15 mouse cellular contexts compared by ENCODE assay signal in genomic region chr19:47167617-47168214, GRCm38 (mm10). TPM values are rescaled to one million over a fixed set of nuclear protein-coding genes. Genes with fewer than 3 reads are reported as not detected.
DNase-seq lines count a peak whose midpoint lies in the region; ATAC-seq and TF ChIP-seq lines count a peak whose summit lies in the region.
"Had no signal": no experiment of that assay in that cellular context is flagged by ENCODE, and none has a peak within 500 bp of the region (broad histone marks: within the 10 kb centered on the region; RNA-seq: fewer than 3 reads in every experiment).

No protein-coding gene starts in this region.

- H3K9me3 ChIP-seq in heart, embryonic 11.5 days (replicated peaks; ENCODE audit: control insufficient read depth, low read length), result no peaks in the 10 kb centered on the region
- H3K9me3 ChIP-seq in lung, postnatal 0 days (ENCODE audit: low read length), result no peaks in the 10 kb centered on the region
- H3K9me3 ChIP-seq in heart, postnatal 0 days (replicated peaks; ENCODE audit: control insufficient read depth, low read length), result no peaks in the 10 kb centered on the region
- no peaks in the 10 kb centered on the region for H3K9me3 ChIP-seq in stomach, embryonic 14.5 days (ENCODE audit: control insufficient read depth, low read depth, low read length)
- H3K9me3 ChIP-seq: neural tube, embryonic 13.5 days had no signal

- peaks cover 4% of the 10 kb centered on the region; the same call in 1 of the 2 replicates for H3K4me1 ChIP-seq in heart, embryonic 11.5 days (ENCODE audit: control insufficient read depth, insufficient read depth, low read length)
- H3K4me1 ChIP-seq in lung, postnatal 0 days (ENCODE audit: insufficient read depth, low read depth, low read length), result no peaks in the 10 kb centered on the region
- H3K4me1 ChIP-seq in heart, postnatal 0 days (ENCODE audit: control insufficient read depth, insufficient read depth), result no peaks in the 10 kb centered on the region
- 0 out of 2 replicates have a peak, but pooled peaks cover 3% of the 10 kb centered on the region for H3K4me1 ChIP-seq in stomach, embryonic 14.5 days (ENCODE audit: control insufficient read depth, insufficient read depth, low read length)
- H3K4me1 ChIP-seq: neural tube, embryonic 13.5 days had no signal

- peak overlapping the region; percentile 65 for H3K4me2 ChIP-seq in heart, embryonic 11.5 days
- no peak overlapping the region for H3K4me2 ChIP-seq in lung, postnatal 0 days (replicated peaks; ENCODE audit: low read depth, low read length)
- no peak overlapping the region for H3K4me2 ChIP-seq in heart, postnatal 0 days (ENCODE audit: low read depth, low read length)
- 0 out of 2 replicates have a peak overlapping the region, but pooled peaks have one; percentile 33 for H3K4me2 ChIP-seq in stomach, embryonic 14.5 days (replicated peaks; ENCODE audit: low read depth, low read length)

- ATAC-seq in heart, embryonic 11.5 days (replicated peaks; ENCODE audit: insufficient number of reproducible peaks, low FRiP score, low TSS enrichment), result no peak
- 0 out of 2 replicates have a peak, but pooled peaks have one; percentile 6 for ATAC-seq in lung, postnatal 0 days
- 0 out of 2 replicates have a peak, but pooled peaks have one; percentile 9 for ATAC-seq in heart, postnatal 0 days (ENCODE audit: insufficient read depth, low read depth)
- no peak for ATAC-seq in stomach, embryonic 14.5 days (ENCODE audit: insufficient number of reproducible peaks, insufficient read depth, low FRiP score, low read depth)
- ATAC-seq: activated CD4-positive, CD25-positive, alpha-beta regulatory T cell, adult 4 months had no signal

- TF ChIP-seq EP300 in lung, postnatal 0 days (IDR thresholded peaks at IDR 0.05), result no peak
- TF ChIP-seq EP300 in heart, postnatal 0 days (IDR thresholded peaks at IDR 0.05; ENCODE audit: low read depth), result no peak

- no peak for TF ChIP-seq CTCF in lung, postnatal 0 days (IDR thresholded peaks at IDR 0.05)
- no peak for TF ChIP-seq CTCF in heart, postnatal 0 days (IDR thresholded peaks at IDR 0.05; ENCODE audit: low read depth)

- H3K9ac ChIP-seq in heart, embryonic 11.5 days (ENCODE audit: low read depth, low read length), result no peak overlapping the region
- no peak overlapping the region for H3K9ac ChIP-seq in lung, postnatal 0 days (replicated peaks; ENCODE audit: low read depth)
- H3K9ac ChIP-seq in heart, postnatal 0 days (replicated peaks; ENCODE audit: low read depth, low read length), result no peak overlapping the region
- no peak overlapping the region for H3K9ac ChIP-seq in stomach, embryonic 14.5 days (replicated peaks; ENCODE audit: low read depth, low read length)
- H3K9ac ChIP-seq: neural tube, embryonic 13.5 days had no signal

- H3K27ac ChIP-seq in heart, embryonic 11.5 days (ENCODE audit: low read depth, low read length), result no peak overlapping the region
- no peak overlapping the region for H3K27ac ChIP-seq in lung, postnatal 0 days (ENCODE audit: low read length)
- H3K27ac ChIP-seq in heart, postnatal 0 days (ENCODE audit: low read depth), result no peak overlapping the region
- H3K27ac ChIP-seq in stomach, embryonic 14.5 days (ENCODE audit: low read length), result no peak overlapping the region
- H3K27ac ChIP-seq: neural tube, embryonic 13.5 days had no signal

- peak overlapping the region; percentile 21; the same call in 1 of the 2 replicates for H3K4me3 ChIP-seq in heart, embryonic 11.5 days (ENCODE audit: low read depth, low read length)
- no peak overlapping the region for H3K4me3 ChIP-seq in lung, postnatal 0 days (ENCODE audit: low read depth, low read length)
- H3K4me3 ChIP-seq in heart, postnatal 0 days (ENCODE audit: low read depth, low read length), result no peak overlapping the region
- H3K4me3 ChIP-seq in stomach, embryonic 14.5 days (ENCODE audit: low read depth, low read length), result no peak overlapping the region

- H3K36me3 ChIP-seq in heart, embryonic 11.5 days (ENCODE audit: control insufficient read depth, insufficient read depth, low read length), result no peaks in the 10 kb centered on the region
- H3K36me3 ChIP-seq in lung, postnatal 0 days (ENCODE audit: insufficient read depth, low read length), result no peaks in the 10 kb centered on the region
- no peaks in the 10 kb centered on the region for H3K36me3 ChIP-seq in heart, postnatal 0 days (replicated peaks; ENCODE audit: control insufficient read depth, insufficient read depth, low read length)
- no peaks in the 10 kb centered on the region for H3K36me3 ChIP-seq in stomach, embryonic 14.5 days (ENCODE audit: control insufficient read depth, insufficient read depth, low read length)
- H3K36me3 ChIP-seq: neural tube, embryonic 13.5 days had no signal

- WGBS in heart, embryonic 11.5 days (ENCODE audit: insufficient replicate concordance), result 41% methylated on average over 7 of the region's 7 CpGs
- 41% methylated on average over 7 of the region's 7 CpGs for WGBS in lung, postnatal 0 days
- 44% methylated on average over 7 of the region's 7 CpGs for WGBS in heart, postnatal 0 days
- WGBS in stomach, embryonic 14.5 days, result 51% methylated on average over 7 of the region's 7 CpGs

- no peaks in the 10 kb centered on the region for H3K27me3 ChIP-seq in heart, embryonic 11.5 days (ENCODE audit: control insufficient read depth, insufficient read depth, low read length)
- no peaks in the 10 kb centered on the region; the same call in 1 of the 2 replicates for H3K27me3 ChIP-seq in lung, postnatal 0 days (replicated peaks; ENCODE audit: insufficient read depth, low read length)
- no peaks in the 10 kb centered on the region for H3K27me3 ChIP-seq in heart, postnatal 0 days (ENCODE audit: control insufficient read depth, insufficient read depth, low read length)
- no peaks in the 10 kb centered on the region for H3K27me3 ChIP-seq in stomach, embryonic 14.5 days (ENCODE audit: control insufficient read depth, insufficient read depth, low read length)

- DNase-seq in heart, adult 18-20 months, result no peak
- DNase-seq in lung, postnatal 0 days (ENCODE audit: low spot score), result no peak
- no peak for DNase-seq in lung, postnatal 36 days
- DNase-seq in heart, postnatal 0 days (ENCODE audit: low spot score), result no peak
- no peak for DNase-seq in spleen, postnatal 4 days (ENCODE audit: low spot score in 2 of 2)
- no peak for DNase-seq in lung, postnatal 4 days
- DNase-seq: gastrocnemius, adult 2 months had no signal

RNA-seq across cellular contexts. Expression of gene Calhm3, which starts 10.2 kb away (rescaled TPM):
- polyA plus RNA-seq in heart, embryonic 11.5 days (2014; fragmentation: Nextera tagmentation; extraction: Ambion mirVana), result not detected in 2 replicates
- total RNA-seq in heart, adult 18-20 months (2021), result not detected
- polyA plus RNA-seq in lung, postnatal 0 days (2015; fragmentation: Nextera tagmentation; extraction: Ambion mirVana), result not detected in 2 replicates
- not detected in 2 replicates for total RNA-seq in heart, postnatal 0 days (2014; rRNA removed; ENCODE audit: low replicate concordance)
- not detected in 2 replicates for polyA plus RNA-seq in heart, postnatal 0 days (2015; fragmentation: Nextera tagmentation; extraction: Ambion mirVana)
- not detected in 2 replicates for polyA plus RNA-seq in stomach, embryonic 14.5 days (2014; fragmentation: Nextera tagmentation; extraction: Ambion mirVana)
- total RNA-seq: gastrocnemius, adult 2 months; left cerebral cortex, postnatal 10 days had no signal
- polyA plus RNA-seq: activated CD4-positive, CD25-positive, alpha-beta regulatory T cell, adult 4 months; intestine, embryonic 14.5 days; neural tube, embryonic 13.5 days had no signal

RNA-seq across cellular contexts. Expression of gene Neurl1a, which starts 10.9 kb away (rescaled TPM):
- polyA plus RNA-seq in heart, embryonic 11.5 days (2014; fragmentation: Nextera tagmentation; extraction: Ambion mirVana), result 3.0 and 3.2 TPM in 2 replicates
- total RNA-seq in heart, adult 18-20 months (2021), result 1 to 10 TPM; 1.9 TPM
- polyA plus RNA-seq in lung, postnatal 0 days (2015; fragmentation: Nextera tagmentation; extraction: Ambion mirVana), result 1.5 and 2.2 TPM in 2 replicates
- total RNA-seq in heart, postnatal 0 days (2014; rRNA removed; ENCODE audit: low replicate concordance), result 0.77 and 1.8 TPM in 2 replicates
- polyA plus RNA-seq in heart, postnatal 0 days (2015; fragmentation: Nextera tagmentation; extraction: Ambion mirVana), result 0.27 and 0.54 TPM in 2 replicates
- polyA plus RNA-seq in stomach, embryonic 14.5 days (2014; fragmentation: Nextera tagmentation; extraction: Ambion mirVana), result 9.5 and 10.2 TPM in 2 replicates

RNA-seq across cellular contexts. Expression of gene Calhm1, which starts 23.7 kb away (rescaled TPM):
- not detected in 2 replicates for polyA plus RNA-seq in heart, embryonic 11.5 days (2014; fragmentation: Nextera tagmentation; extraction: Ambion mirVana)
- total RNA-seq in heart, adult 18-20 months (2021), result not detected
- polyA plus RNA-seq in lung, postnatal 0 days (2015; fragmentation: Nextera tagmentation; extraction: Ambion mirVana), result not detected in 2 replicates
- not detected in 2 replicates for total RNA-seq in heart, postnatal 0 days (2014; rRNA removed; ENCODE audit: low replicate concordance)
- not detected in 2 replicates for polyA plus RNA-seq in heart, postnatal 0 days (2015; fragmentation: Nextera tagmentation; extraction: Ambion mirVana)
- polyA plus RNA-seq in stomach, embryonic 14.5 days (2014; fragmentation: Nextera tagmentation; extraction: Ambion mirVana), result not detected in 2 replicates
- total RNA-seq: gastrocnemius, adult 2 months; left cerebral cortex, postnatal 10 days had no signal
- polyA plus RNA-seq: activated CD4-positive, CD25-positive, alpha-beta regulatory T cell, adult 4 months; intestine, embryonic 14.5 days; neural tube, embryonic 13.5 days; small intestine, adult 2 months; thymus, postnatal 0 days had no signal

RNA-seq across cellular contexts. Expression of gene Calhm2, which starts 29.6 kb away (rescaled TPM):
- 1.4 and 2.2 TPM in 2 replicates for polyA plus RNA-seq in heart, embryonic 11.5 days (2014; fragmentation: Nextera tagmentation; extraction: Ambion mirVana)
- total RNA-seq in heart, adult 18-20 months (2021), result 1 to 10 TPM; 3.9 to 6.1 TPM
- polyA plus RNA-seq in lung, postnatal 0 days (2015; fragmentation: Nextera tagmentation; extraction: Ambion mirVana), result 7.6 and 8.1 TPM in 2 replicates
- total RNA-seq in heart, postnatal 0 days (2014; rRNA removed; ENCODE audit: low replicate concordance), result 2.4 and 6.8 TPM in 2 replicates
- polyA plus RNA-seq in heart, postnatal 0 days (2015; fragmentation: Nextera tagmentation; extraction: Ambion mirVana), result 3.1 and 3.5 TPM in 2 replicates
- polyA plus RNA-seq in stomach, embryonic 14.5 days (2014; fragmentation: Nextera tagmentation; extraction: Ambion mirVana), result 2.3 and 2.5 TPM in 2 replicates

Comparison
In these comparisons a context has a peak if more than half of its experiments do, and no peak if none do; other contexts are left out.
1. ATAC-seq: peak in lung, postnatal 0 days (single experiment) and heart, postnatal 0 days (single experiment); none in heart, embryonic 11.5 days (single experiment) and stomach, embryonic 14.5 days (single experiment).
2. H3K4me2 ChIP-seq: peak in heart, embryonic 11.5 days (single experiment) and stomach, embryonic 14.5 days (single experiment); none in lung, postnatal 0 days (single experiment) and heart, postnatal 0 days (single experiment).